Mouse (Mus musculus) liver, adult 2 months (tissue): Measurements from ENCODE around the gene Tmem143.

Source experiments
- CTCF ChIP-seq: fragments of 200-500 bp; IDR thresholded peaks from 2 replicates; pipeline ENCODE4 v1.5.1; 2011; ENCODE audit warnings: low read depth, low read length, control low read depth
- POLR2A ChIP-seq: fragments of 200-500 bp; IDR thresholded peaks from 2 replicates; pipeline ENCODE4 v1.6.1; 2011; ENCODE audit warnings: low read length, control low read depth; ENCODE audit not compliant: insufficient read depth; ENCODE audit errors: extremely low read depth

DNA sequence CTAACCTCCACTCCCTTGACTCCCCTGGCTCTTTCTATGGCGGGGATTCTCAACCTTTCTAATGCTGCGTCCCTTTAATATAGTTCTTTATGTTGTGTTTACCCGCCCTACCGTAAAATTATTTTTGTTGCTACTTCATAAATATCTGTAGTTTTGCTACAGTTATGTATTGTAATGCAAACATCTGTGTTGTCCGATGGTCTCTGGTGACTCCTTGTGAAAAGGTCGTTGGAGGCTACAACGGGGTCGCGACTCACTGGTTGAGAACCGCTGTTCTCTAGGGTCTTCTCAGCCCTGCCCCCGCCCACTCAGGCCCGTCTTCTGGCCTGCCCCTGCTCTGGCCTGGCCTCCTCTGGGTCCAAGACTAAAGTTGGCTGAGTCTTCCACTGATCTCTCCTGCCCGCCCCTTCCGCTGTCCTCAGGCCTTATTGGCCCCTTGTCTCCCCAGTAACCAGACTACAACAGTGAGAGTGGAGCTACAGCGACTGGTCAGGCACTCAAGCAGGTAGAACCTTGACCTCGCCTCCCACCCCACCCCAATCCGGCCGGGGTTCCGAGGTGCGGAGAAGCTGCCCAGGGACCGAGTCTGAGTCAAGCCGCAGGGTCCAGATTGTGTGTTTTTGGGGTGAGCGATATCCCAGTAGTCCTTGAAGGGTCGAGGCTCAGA is 27.2 kb downstream of the Tmem143 start, which contains the start of gene Ccdc114:
- TF ChIP-seq CTCF: no peak
- 0 out of 2 replicates have a peak, but pooled peaks have one; percentile 24 for TF ChIP-seq POLR2A
